Mouse (Mus musculus) mouse embryonic stem cell (cell line): Measurements from ENCODE around the gene Tmem151b.

Source experiments
- in situ Hi-C, 2 experiments: fragments of 300-500 bp; cut with MboI; formaldehyde crosslinking; loops; 1 replicate in 1 of 2; 3 replicates in 1 of 2; pipeline ENCODE4 v1.14.3; 2019 to 2020; ENCODE audit warnings: low sequenced_read_pairs in 2 of 2, low pct_unique_long_range_greater_than_20kb in 1 of 2, mixed read lengths in 1 of 2; ENCODE audit not compliant: unreplicated experiment in 1 of 2

Tmem151b gene

DNA sequence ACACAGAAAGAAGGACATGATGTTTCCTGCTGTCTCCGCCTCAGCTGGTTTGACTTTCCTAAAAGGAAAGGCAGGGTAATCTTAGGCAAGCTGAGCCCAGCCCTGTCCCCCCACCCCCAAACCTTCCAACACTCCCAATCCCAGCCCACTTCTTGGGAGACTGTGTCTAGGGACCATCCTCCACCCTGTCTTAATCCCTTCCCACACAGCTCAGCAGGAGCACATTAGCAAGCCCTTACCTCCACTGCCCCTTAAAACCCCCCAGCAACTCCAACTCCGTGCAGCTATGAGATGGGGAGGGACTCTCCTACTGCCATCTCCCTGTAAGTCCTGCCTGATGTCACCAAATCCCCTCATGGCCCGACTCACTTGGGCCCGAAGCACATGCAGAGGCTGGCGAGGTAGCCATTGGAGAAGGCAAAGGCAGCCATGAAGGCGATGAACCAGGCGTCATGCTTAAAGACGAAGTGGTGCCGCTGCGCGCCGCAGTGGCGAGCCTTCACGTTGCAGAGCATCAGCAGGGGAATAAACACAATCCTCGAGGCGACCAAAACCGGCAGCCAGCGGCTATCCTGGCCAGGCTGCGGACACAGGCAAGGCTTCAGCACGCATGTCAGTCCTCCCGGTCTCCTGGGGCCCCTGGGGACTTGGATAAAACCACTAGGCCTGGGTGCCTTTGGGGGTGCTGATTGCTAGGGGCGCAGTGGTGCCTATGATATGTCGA lies 36.4 kb upstream of the Tmem151b start:
- in situ Hi-C loops = loop anchor here (5.0 kb wide), 2 partner anchors 41 to 66 kb away; no protein-coding TSS in a partner anchor

DNA sequence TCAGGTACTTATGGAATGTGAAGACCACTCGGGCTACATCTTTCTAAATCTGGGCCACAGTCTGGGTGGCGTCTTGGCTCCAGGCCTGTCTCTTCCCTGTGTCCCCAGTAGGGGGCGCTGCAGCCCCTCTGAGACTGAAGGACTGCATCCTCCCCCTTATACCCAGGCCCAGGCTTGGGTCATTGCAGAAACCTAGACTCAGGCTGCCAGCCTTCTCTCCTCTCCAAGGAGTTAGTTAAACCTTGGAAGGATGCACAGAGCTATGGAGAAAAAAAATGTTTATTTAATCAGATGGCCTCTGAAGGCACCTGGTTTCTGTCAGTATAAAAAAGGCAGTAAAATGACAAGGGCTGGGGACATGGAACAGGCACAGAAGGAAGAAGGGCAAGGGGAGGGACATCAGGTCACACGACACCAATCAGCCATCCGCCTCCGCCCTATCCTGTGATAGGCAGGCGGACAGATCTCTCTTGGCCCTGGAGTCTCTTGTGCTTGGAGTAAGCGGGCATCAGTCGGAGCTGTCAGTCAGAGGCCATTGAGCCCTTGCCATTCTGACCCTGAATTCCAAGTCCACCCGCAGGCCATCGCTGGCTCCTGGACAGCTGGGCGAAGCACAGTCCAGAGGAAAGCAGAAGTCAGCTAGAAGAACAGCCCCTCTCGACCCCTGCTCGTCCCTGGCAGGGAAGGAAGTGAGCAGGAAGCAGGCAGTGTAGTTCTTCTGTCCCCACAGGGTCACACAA lies 35.6 kb upstream of the Tmem151b start:
- in situ Hi-C loops = loop anchor here (5.0 kb wide), 2 partner anchors 42 to 67 kb away; no protein-coding TSS in a partner anchor

DNA sequence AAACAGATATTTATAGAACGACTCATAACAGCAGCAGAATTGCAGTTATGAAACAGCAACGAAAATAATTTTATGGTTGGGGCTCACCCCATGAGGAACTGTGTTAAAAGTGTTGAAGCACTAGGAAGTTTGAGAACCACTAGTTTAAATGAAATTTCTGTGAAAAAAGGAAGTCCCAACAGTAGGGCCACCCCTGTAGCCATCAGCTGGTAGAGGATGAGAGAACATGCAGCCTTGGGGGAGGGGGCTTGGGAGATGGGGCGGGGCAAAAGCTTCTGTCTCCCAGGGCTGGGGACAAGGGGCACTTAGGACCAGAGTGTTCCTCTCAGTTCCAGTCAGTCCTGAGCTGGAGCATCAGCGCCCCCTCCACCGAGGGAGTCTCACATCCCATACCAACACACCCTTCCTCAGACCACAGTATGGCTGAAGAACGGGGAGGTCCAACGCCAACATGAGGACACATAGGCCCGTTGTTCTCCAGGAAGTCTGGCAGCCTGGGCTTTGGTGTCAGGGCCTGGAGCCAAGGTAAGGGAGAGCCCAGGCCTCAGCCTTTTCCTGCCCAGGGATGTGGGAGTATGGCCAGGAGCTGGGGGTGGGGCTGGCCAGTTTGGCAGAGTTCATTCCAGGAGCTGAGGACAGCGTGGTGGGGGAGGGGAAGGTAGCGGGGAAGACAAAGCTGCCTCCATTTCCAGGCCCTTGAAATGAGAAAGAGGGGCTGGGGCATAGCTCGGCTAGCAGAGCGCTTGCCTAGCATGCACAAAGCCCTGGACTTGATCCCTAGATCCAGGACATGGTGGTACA lies 34.8 kb upstream of the Tmem151b start:
- in situ Hi-C loops = no loop called here

DNA sequence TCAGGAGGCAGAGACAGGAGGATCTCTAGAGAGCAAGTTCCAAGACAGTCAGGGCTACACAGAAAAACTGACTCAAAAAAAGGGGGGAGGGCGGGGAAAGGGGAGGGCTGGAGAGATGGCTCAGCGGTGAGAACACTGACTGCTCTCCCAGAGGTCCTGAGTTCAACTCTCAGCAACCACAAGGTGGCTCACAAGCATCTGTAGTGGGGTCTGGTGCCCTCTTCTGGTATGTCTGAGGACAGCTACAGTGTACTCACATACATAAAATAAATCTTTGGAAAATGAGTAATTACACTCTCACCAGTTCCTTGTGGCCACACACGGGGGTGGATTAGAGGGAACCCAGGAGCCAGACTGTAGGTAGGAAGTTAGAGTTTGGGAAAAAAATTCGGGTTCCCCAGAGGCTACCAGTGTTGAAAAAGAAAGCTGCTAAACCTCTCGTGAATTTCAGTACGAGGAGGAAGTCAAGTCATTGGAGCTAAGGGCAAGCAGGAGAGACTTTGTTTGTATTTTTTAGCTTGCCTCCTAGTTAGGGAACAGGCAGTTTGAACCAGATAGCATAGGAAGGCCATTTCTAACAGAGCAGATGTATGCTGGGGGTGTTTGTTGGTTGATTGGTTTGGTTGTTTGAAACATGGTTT lies 33.4 kb upstream of the Tmem151b start:
- in situ Hi-C loops = no loop called here

DNA sequence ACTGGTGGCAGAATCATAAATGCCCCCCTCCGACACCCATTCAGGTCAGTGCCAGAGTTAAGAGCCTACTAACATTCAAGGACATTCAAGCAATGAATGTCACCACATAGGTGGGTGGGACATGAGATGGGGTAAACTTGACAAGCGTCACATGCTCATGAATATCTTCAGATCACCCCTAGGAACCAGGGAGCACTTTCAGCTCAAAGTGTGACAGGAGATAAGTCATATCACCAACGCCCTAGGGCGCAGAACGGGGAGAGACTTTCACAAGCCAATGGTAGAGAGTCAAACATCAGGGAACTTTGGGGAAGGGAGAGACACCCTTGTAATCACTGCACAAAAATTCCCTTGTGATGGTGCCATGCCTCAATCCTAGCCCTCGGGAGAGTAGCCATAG lies 32.7 kb upstream of the Tmem151b start:
- in situ Hi-C loops = no loop called here

DNA sequence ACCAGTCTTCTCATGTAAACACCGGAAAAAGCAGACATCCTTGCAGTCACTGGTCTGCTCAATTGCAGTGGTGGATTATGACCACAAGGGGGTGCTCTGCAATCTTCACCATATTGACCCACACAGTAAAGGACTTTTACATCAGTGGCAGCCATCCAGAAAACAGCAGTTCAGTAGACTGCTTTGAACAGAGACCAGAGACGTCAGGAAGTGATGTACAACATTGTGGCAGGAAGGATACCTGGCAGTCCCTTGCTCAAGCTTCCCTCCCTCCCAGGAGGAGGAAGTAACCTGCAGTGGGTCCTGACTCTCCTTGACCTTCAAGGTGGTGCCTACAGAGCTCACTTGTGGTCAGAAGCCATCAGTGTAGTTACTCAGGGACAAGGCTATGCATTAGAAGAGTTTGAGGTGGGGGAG lies 32.1 kb upstream of the Tmem151b start:
- in situ Hi-C loops = no loop called here

DNA sequence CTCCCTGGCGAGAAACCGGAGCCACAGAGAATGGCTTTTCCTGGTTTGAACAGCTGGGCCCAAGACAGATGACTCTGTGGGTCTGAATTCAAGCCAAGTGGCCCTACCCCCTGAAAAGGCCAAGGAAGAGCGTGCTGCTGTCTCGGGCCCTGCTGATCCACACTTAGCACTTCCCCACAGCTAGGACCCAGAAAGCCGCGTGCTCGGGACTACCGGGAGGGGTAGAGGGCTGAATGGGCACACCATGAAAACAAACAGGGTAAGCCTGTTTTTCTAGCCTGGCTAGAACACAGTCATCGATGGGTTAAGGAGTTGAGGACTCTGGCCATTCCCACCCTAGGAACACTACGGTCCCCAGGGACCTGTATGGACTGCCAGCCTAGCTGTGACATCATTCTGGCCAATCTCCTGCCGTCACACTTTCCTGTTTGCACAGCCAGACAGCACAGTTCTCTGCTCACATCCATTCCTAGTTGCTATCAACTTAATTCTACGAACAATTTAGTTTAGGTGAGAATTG lies 31.5 kb upstream of the Tmem151b start:
- in situ Hi-C loops = no loop called here

DNA sequence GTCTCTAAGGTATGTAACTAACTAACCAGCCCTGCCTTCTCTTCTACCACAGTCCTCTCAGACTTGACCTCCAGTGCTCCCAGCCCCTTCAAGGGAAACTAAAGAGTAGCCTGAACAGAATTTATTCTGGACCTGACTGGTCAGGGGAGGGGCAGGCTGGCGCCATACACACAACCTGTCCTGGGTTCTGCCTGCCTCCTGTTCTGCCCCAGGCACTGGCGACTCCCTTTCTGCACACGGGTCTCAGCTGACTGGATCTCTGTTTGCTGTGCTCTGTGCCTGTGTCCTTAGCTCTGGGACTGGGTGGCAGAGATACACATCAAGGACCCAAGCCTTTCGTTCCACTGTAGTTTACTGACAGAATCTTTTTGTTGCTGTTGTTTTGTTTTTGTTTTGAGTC lies 30.1 kb upstream of the Tmem151b start:
- in situ Hi-C loops = no loop called here

DNA sequence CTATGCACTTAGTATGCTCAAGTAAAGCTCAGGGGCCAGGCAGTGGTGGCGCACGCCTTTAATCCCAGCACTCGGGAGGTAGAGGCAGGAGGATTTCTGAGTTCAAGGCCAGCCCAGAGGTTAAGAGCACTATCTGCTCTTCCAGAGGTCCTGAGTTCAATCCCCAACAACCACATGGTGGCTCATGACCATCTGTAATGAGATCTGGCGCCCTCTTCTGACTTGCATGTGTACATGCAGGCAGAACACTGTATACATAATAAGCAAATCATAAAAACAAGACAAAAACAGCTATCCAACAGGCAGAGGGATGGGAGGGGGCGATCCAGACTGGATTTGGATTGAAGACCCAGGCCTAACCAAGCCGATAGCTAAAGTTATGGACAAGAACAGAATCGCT lies 29.4 kb upstream of the Tmem151b start:
- in situ Hi-C loops = no loop called here

DNA sequence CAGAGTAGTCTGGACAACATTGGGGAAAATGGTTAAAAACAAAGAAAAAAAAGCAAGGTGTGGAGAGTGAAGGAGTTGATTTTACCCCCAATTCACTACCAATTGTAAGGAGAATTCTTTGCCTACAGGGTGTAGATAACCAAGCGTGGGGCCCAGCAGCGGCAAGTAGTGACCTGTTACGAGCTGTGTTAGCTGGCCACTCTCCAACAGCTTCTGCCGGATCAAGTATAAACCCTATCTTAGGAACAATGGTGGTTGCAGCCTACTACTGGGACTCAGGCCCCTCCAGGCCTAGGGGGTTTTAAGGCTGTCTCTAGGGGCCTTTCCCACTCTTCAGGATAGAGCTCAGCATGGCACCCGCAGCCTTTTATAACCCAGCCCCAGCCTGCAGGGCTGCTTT lies 28.8 kb upstream of the Tmem151b start:
- in situ Hi-C loops = no loop called here

DNA sequence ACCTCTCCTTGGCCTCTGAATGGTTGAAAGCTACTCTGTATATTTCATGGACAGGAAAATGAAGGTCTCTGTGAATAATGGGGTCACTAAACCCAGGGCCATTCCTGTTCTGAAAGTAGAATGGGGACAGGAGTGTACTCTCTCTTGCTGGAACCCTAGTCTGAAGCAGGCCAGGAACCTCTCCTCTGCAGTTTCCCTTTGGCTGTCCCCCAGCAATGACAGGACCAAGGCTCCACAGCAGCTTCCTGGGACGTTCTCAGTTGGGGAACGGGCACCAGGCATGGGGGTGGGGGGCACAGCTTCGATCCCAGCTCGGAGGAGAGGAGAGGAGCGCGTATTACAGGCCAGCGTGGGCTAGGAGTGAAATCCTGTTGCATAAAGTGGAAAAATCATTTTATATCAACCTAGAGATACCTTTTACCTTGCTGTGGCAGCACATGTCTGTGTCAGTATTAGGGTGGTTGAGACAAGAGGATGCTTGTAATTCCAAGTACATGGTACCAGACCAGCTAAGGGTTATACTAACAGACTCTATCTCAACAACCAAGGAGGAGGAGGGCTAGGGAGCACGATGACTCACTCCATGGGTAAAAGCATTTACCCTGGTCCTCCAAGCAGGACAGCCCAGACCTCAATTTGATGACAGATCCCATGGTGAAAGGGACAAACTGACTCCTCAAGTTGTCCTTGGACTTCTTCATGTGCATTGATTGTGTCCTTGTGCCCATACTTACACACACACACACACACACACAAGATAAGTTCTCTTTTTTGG lies 25.8 kb upstream of the Tmem151b start:
- in situ Hi-C loops = no loop called here

DNA sequence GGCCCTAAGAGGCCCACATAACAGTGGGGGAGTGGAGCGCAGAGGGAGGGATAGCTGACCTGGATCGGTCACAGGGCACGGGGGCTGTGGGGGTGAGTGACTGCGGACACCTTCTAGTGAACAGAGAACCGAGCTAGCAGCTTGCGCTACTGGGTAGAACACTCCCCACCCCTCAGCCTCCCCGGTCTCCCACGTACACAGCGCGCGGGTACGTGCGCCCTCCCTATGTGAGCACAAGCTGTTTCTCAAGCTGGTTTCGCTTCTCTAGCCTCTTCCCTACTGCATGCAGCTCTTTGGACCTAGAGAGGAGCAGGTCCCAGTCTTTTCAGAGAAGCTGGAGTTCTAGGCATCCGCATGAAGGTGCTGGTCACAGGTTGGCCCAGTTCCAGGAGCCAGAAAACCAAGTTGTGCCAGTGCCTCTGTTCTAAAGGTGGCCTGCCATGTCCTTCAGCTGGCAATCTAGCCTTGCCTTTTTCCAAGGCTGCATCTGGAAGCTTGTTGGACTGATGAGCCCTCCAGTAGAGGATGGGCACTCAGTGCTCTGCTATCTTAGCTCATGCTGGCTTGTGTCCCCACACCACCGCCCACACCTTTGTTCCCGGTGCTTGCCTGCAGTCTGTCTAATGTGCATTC lies 24.8 kb upstream of the Tmem151b start:
- in situ Hi-C loops = no loop called here

DNA sequence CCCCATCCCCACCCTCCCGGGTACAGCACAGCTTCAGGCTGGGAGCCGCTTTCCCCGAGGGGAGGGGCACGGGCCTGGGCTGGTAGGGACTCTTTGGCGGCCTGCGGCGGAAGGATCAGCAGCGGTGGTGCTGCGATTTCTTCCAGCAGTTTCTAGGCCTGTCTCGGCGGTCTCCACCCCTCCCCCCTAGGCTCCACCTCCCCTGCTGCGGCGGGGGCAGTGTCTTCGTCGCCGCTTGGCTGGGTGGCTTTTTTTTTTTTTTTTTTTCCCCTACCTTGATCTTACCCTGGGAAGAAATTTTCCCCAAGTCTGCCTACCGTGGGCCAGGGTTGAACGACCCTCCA lies 24.3 kb upstream of the Tmem151b start:
- in situ Hi-C loops = no loop called here

DNA sequence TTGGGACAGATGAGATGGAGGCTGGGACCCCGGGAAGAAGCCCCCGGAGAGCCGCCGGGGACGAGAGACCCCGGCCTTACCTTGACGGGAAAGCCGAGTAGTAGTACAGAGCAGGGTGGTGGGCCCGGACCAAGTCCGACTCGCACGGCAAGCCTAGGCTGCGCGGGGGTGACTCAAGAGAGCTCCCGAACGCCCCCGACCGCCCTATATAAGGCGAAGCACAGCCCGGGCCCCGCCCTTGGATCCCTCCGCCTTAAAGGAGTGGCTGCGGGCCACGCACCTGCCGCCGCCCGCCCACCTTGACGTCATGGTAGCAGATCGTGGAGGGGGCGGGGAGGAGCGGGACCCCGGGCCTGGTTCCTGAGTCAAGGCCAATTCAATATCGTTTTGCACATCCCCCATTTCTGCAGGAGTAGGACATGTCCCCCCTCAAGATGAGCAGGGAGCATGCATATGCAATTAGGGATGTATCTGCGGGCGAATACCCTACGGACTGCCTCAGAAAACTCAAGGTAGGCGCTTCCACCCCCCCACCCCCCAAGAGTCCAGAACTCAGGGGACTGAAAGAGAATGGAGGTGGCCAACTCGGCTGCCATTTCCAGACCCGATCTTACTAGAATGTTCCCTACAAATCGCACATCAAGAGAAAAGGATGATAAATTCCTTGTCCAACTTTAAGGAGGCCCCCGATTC lies 23.8 kb upstream of the Tmem151b start, which contains the start of gene Hsp90ab1:
Gene Hsp90ab1 (minus strand): TSS at position 185 of the 693 bp plus-strand sequence.
- in situ Hi-C loops = no loop called here

DNA sequence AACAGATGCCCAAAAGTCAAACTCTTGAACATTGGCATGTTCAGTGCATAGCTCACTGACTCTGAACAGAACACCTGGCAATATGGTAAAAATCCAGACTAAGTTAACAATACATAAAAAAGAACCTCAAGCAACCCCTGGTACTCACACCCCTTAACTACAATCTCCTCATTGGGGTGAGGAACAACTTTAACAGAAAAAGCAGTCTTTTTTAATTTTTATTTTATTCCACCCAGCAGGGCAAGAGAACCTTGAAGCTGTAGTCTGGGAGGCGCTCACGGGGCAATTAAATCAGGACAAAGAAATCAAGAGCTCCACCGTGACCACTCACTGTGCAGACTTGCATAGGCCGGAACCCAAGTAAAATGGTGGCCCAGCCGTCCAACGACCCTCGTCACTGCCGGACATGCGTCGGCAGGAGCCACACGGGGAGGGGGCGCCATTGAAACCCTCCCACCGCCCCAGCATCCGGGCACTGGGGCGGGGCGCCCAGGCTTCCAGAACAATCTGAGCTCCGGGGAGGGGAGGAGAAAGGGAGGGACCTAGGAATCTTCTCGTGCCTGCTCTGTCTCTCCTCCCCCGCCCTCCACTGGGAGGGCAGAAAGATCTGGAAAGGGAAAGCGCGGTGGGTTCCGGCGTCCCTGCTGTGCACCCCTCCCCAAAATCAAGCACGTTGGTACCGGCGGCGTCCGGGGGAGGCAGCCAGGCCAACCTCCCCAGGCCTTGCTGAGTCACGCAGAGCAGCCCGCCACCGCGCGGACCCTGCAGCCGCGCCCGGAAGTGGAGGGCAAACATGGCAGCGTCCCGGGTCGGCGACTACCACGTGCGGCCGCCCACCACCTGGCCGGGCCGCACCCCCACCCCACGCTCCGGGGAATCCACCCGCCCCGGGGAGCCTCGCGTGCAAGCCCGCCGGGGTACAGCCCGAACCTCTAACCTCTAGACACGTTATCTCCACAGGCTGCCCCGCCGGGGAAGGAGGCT lies 22.9 kb upstream of the Tmem151b start:
- in situ Hi-C loops = no loop called here

DNA sequence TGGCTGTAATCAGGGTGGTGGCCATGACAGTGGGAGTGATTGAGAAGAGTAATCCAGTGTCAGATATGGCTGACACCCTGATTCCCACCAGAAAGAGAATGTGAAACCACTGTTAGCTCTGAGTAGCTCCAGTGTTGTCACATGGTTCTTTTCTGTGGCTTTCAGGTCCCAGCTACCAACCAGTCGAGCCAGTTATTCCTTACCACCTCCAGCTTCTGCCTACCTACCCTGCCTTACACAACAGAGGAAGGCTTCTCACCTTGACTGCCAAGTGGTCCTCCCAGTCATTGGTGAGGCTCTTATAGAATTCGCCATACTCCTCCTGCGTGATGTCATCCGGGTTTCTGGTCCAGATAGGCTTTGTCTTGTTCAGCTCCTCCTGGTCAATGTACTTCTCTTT lies 20.5 kb upstream of the Tmem151b start:
- in situ Hi-C loops = no loop called here
